Mouse (Mus musculus): ENCODE measurements at regions not wholly inside any gene's neighbourhood (a gene's known extent, or its start where the extent isn't known, plus 50 kb on each side); places are given as distances from the start of the nearest gene placed in this dataset.

DNA sequence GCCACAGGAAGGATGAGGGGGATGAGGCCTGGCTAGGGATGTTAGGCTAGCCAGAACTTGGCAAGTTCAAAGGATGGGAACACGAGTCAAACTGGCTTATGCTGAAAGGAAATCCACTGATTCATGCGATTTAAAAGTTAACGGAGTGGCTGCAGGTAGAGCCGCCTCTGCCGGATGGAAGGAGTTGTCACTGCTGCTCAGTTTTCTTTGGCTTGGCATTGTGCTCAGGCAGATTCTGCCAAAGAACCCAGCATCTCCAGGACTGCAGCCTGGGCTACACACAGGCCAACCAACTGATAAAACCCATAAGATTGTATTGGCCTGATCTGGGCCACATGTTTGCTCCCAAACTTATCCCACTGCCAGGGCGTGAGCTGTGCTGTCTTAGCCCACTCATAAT lies 105.3 kb upstream of the Aldh1a3 start:
- no peak for TF ChIP-seq ELF1 (IDR thresholded peaks at IDR 0.05; ENCODE audit: low read depth, low read length)
- no peak for TF ChIP-seq EP300 (IDR thresholded peaks at IDR 0.05; ENCODE audit: low read length)
- TF ChIP-seq CTCF (conservative IDR thresholded peaks at IDR 0.05 in 1 of 2, IDR thresholded peaks at IDR 0.05 in 1 of 2; ENCODE audit: low read depth in 2 of 2, low read length in 2 of 2) = no peak
- TF ChIP-seq HCFC1 (IDR thresholded peaks at IDR 0.05; ENCODE audit: low read depth, low read length) = no peak
- TF ChIP-seq POLR2A (IDR thresholded peaks at IDR 0.05; ENCODE audit: low read depth, low read length) = no peak
- no peak for TF ChIP-seq BHLHE40 (IDR thresholded peaks at IDR 0.05; ENCODE audit: low read depth, low read length)
- TF ChIP-seq MYC (IDR thresholded peaks at IDR 0.05; ENCODE audit: low read depth, low read length) = no peak
- no peak for TF ChIP-seq MAX (IDR thresholded peaks at IDR 0.05; ENCODE audit: low read length)
